In the genomic region with DNA sequence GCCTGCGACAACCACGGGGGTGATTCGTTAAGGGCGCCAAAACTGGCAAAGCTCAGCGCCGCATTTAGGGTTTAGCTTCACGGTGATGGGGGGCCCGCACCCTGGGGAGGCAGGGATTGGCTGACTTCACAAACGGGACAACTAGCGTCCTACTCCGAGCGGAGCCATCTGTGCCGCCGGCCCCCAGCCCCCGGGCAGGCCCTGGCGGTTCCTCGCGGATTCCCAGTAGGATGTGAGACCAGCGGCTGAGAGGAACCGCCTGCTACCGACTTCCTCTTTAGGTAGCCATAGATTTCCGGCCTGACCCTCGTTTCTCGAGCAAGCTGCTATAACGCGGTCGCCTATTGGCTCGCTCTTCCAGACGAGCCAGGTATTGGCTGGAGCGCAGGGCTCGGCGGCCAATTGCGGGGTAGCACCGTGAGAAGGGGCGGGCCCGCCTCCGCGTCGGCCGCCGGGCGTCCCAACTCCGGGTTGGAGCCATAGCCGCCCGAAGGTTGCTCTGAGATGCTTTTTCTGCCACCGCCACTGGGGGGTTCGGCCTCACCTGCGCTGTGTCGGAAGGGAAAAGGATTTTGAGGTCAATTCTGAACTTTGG, we compare ENCODE assay signal across 8 mouse cellular contexts. TPM values are rescaled to one million over a fixed set of nuclear protein-coding genes. Genes with fewer than 3 reads are reported as not detected.
DNase-seq lines count a peak whose midpoint lies in the region; ATAC-seq lines count a peak whose summit lies in the region.

TSS of gene Gsto2 (plus strand) at position 182 of the 595 bp plus-strand sequence.

- peaks cover 3% of the 10 kb centered on the region; the same call in 1 of the 2 replicates for H3K4me1 ChIP-seq in intestine, embryonic 14.5 days (replicated peaks; ENCODE audit: control insufficient read depth, insufficient read depth, low read length)

- H3K27me3 ChIP-seq in intestine, embryonic 14.5 days (replicated peaks; ENCODE audit: control insufficient read depth, insufficient read depth, low read length) = no peaks in the 10 kb centered on the region

- peak; percentile 86 to 87 for DNase-seq in adrenal gland, adult 18-20 months (ENCODE audit: low spot score in 2 of 2)
- DNase-seq in embryo, embryonic 11 days = peak; percentile 98
- DNase-seq in gastrocnemius, postnatal 25 days = peak; percentile 96
- peak; percentile 91 for DNase-seq in intestine, embryonic 14.5 days (ENCODE audit: low spot score)
- DNase-seq in left cerebral cortex, postnatal 14 days (ENCODE audit: low spot score in 2 of 2) = peak; percentile 95 to 96
- peak; percentile 95 for DNase-seq in mesoderm, embryonic 11.5 days (ENCODE audit: low read depth, low spot score)
- DNase-seq in right cerebral cortex, postnatal 36 days (ENCODE audit: low spot score in 2 of 2) = peak; percentile 92 to 94
- DNase-seq in yolk sac, embryonic 10.5 days (ENCODE audit: low spot score) = peak; percentile 91

- peak; percentile 100 for ATAC-seq in intestine, embryonic 14.5 days (replicated peaks; ENCODE audit: low FRiP score, low TSS enrichment, low read depth)

- no peaks in the 10 kb centered on the region for H3K9me3 ChIP-seq in intestine, embryonic 14.5 days (ENCODE audit: control insufficient read depth, low read length)

- WGBS in intestine, embryonic 14.5 days = under 1% methylated on average over 49 of the region's 49 CpGs

- H3K27ac ChIP-seq in intestine, embryonic 14.5 days (ENCODE audit: low read depth) = peak within 1 kb of the TSS; percentile 84

- peak within 1 kb of the TSS; percentile 76 for H3K4me2 ChIP-seq in intestine, embryonic 14.5 days (ENCODE audit: low read length)

- peak within 1 kb of the TSS; percentile 58 for H3K4me3 ChIP-seq in intestine, embryonic 14.5 days (ENCODE audit: low read depth, low read length)

- H3K36me3 ChIP-seq in intestine, embryonic 14.5 days (ENCODE audit: control insufficient read depth, insufficient read depth, low read length) = peaks cover 14% of the 10 kb centered on the region; the same call in 1 of the 2 replicates

- H3K9ac ChIP-seq in intestine, embryonic 14.5 days (ENCODE audit: low read length) = peak within 1 kb of the TSS; percentile 68

- intact Hi-C loops in left cerebral cortex, postnatal 14 days (cut with DNase I) = loop anchor here (1.0 kb wide), 1 partner anchor 10 kb away; no protein-coding TSS in a partner anchor

RNA-seq across cellular contexts. Expression of gene Gsto2, which starts in this region (rescaled TPM):
- total RNA-seq in adrenal gland, adult 18-20 months (2021) = 1 to 10 TPM; 2.1 to 3.1 TPM
- under 1 TPM; 0.23 to 0.38 TPM for total RNA-seq in gastrocnemius, postnatal 25 days (2021)
- 1.0 and 1.1 TPM in 2 replicates for polyA plus RNA-seq in intestine, embryonic 14.5 days (2014; fragmentation: Nextera tagmentation; extraction: Ambion mirVana)
- 1 to 10 TPM; 1.4 to 1.7 TPM for total RNA-seq in left cerebral cortex, postnatal 14 days (2021)

Comparison
In these comparisons a context has a peak if more than half of its experiments do, and no peak if none do; other contexts are left out.
1. Peak in every context shown above with its lines: DNase-seq, ATAC-seq, H3K4me3 ChIP-seq and H3K27ac ChIP-seq.
2. Peak in DNase-seq in gastrocnemius, postnatal 25 days; RNA of the gene not detected or under 1 TPM.